Mouse (Mus musculus) natural killer cell, adult 2 months (primary cell): Measurements from ENCODE around the gene Gm20812.
"Not testable (repeated sequence)": the region's sequence is repeated elsewhere in the genome, so short reads cannot be mapped to it uniquely, and the experiment has no call there.

Source experiments
- DNase-seq, 2 experiments: peaks; one replicate each; pipeline ENCODE4 v3.0.0; 2022; ENCODE audit warnings: low spot score in 2 of 2

Gene Gm20812

GRCm38 (mm10) chrY:12381681-12382080, at the start of gene Gm20812:
Gm20812 (plus strand) TSS chrY:12381981.
- DNase-seq = not testable (repeated sequence)
